Mouse (Mus musculus) kidney, postnatal 0 days (tissue): ENCODE data around the gene Kcnd1. TPM values are rescaled to one million over a fixed set of nuclear protein-coding genes. Genes with fewer than 3 reads are reported as not detected.
"Not testable (repeated sequence)": the region's sequence is repeated elsewhere in the genome, so short reads cannot be mapped to it uniquely, and the experiment has no call there.

Experiments used
- ATAC-seq: fragments of 200-750 bp; cut with Nextera tagmentation; replicated peaks from 2 replicates; pipeline ENCODE4 v1.8.0; 2017; ENCODE audit warnings: low read depth, moderate number of reproducible peaks, moderate TSS enrichment, moderate library complexity; ENCODE audit not compliant: low FRiP score
- DNase-seq: peaks from one replicate; pipeline ENCODE4 v3.0.0-alpha.2; 2016; ENCODE audit warnings: low spot score
- H3K27ac ChIP-seq: fragments of 300-500 bp; sonication (generic); 2 replicates; pipeline ENCODE4 v1.5.1; 2014; ENCODE audit warnings: mild to moderate bottlenecking
- H3K27me3 ChIP-seq: fragments of 300-500 bp; sonication (generic); 2 replicates; pipeline ENCODE4 v1.6.1; 2014; ENCODE audit warnings: low read length, mixed read lengths; ENCODE audit not compliant: insufficient read depth
- H3K36me3 ChIP-seq: fragments of 300-500 bp; sonication (generic); 2 replicates; pipeline ENCODE4 v1.6.1; 2014; ENCODE audit warnings: low read length, mixed read lengths; ENCODE audit not compliant: insufficient read depth
- H3K4me1 ChIP-seq: fragments of 300-500 bp; sonication (generic); replicated peaks from 2 replicates; pipeline ENCODE4 v1.6.1; 2014; ENCODE audit warnings: antibody characterized with exemption, low read length, mixed read lengths; ENCODE audit not compliant: insufficient read depth
- H3K4me2 ChIP-seq: fragments of 300-500 bp; sonication (generic); 2 replicates; pipeline ENCODE4 v1.6.1; 2014; ENCODE audit warnings: mild to moderate bottlenecking, low read length, moderate library complexity, mixed read lengths
- H3K4me3 ChIP-seq: fragments of 300-500 bp; sonication (generic); replicated peaks from 2 replicates; pipeline ENCODE4 v1.5.1; 2014; ENCODE audit warnings: low read depth, low read length
- H3K9ac ChIP-seq: fragments of 300-500 bp; sonication (generic); 2 replicates; pipeline ENCODE4 v1.6.1; 2014; ENCODE audit warnings: low read depth, low read length
- H3K9me3 ChIP-seq: fragments of 300-500 bp; sonication (generic); replicated peaks from 2 replicates; pipeline ENCODE4 v1.6.1; 2016; ENCODE audit warnings: low read length, inconsistent platforms, mixed read lengths
- CTCF ChIP-seq: IDR thresholded peaks from 2 replicates; pipeline ENCODE4 v1.5.1; 2016; ENCODE audit warnings: antibody characterized with exemption, low read depth, mild to moderate bottlenecking, moderate library complexity
- WGBS: fragments of 180-500 bp; shearing (Covaris S2); extraction: QIAGEN DNeasy Blood & Tissue Kit; methylation state at CpG from one replicate; pipeline ENCODE4 v1.1.7; 2014; 5-methylcytosine and 5-hydroxymethylcytosine counted together
- polyA plus RNA-seq: library from polyadenylated mRNA; unstranded; fragments of >200 nt; fragmentation: Nextera tagmentation; extraction: Ambion mirVana; gene quantifications from 2 replicates; pipeline ENCODE4 v1.2.1, GENCODE M21; 2015

The Kcnd1 gene
- polyA plus RNA-seq, 1 experiment from 2014 or later = 0.83 TPM

DNA sequence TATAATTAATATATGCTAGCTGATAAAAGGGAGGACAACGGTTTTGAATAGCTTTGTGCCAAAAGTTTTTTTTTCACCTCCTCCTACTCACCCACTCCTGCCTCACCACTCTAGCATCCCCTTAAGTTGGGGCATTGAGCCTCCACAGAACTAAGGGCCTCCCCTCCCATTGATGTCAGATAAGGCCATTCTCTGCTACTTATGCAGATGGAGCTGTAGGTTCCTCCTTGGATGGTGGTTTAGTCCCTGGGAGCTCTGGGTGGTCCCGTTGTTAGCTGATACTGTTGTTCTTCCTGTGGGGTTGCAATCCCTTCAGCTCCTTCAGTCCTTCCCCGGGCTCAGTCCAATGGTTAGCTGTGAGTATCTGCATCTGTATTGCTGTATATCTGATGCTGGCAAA, 42.8 kb upstream of the Kcnd1 start:
- no peaks in the 10 kb centered on the region for H3K9me3 ChIP-seq
- H3K9ac ChIP-seq = no peak overlapping the region
- no peak for TF ChIP-seq CTCF
- WGBS = 28% methylated on average over 3 of the region's 3 CpGs
- no peak overlapping the region for H3K4me3 ChIP-seq
- H3K4me1 ChIP-seq = no peaks in the 10 kb centered on the region
- no peaks in the 10 kb centered on the region for H3K27me3 ChIP-seq
- H3K36me3 ChIP-seq = 0 out of 2 replicates have a peak, but pooled peaks cover 2% of the 10 kb centered on the region
- no peak for ATAC-seq
- no peak overlapping the region for H3K27ac ChIP-seq
- DNase-seq = no peak
- no peak overlapping the region for H3K4me2 ChIP-seq

DNA sequence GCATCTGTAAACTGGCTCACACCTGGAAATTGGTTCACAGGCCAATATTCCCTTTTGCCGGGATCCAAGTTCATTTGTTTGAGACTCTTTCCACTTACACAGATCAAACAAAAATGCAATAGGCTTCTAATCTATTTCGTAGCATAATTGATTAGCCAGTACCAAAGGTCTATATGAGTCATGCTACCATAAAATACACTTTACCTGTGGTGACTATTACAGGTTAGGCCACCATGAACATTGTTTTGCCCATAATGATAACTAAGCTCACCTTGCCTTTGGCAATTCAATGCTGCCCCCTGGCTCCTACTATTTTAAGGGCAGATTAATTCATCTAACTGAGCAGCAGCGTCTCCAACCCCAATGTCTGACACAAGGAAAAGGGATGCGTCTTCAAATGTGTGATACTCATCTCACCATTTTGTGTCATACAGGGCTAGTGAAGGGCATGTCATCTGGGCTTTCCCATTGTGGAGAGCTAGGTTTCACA, 39.4 kb upstream of the Kcnd1 start:
- DNase-seq (no peak), ATAC-seq (no peak)
- Histone ChIP-seq H3K27me3 (no peaks in the 10 kb centered on the region), H3K4me1 (no peaks in the 10 kb centered on the region), H3K36me3 (no peaks in the 10 kb centered on the region), H3K4me3 (no peak overlapping the region), H3K9me3 (no peaks in the 10 kb centered on the region), H3K9ac (no peak overlapping the region), H3K4me2 (no peak overlapping the region), H3K27ac (no peak overlapping the region)
- WGBS = 74% methylated on average over 4 of the region's 4 CpGs
- no peak for TF ChIP-seq CTCF

DNA sequence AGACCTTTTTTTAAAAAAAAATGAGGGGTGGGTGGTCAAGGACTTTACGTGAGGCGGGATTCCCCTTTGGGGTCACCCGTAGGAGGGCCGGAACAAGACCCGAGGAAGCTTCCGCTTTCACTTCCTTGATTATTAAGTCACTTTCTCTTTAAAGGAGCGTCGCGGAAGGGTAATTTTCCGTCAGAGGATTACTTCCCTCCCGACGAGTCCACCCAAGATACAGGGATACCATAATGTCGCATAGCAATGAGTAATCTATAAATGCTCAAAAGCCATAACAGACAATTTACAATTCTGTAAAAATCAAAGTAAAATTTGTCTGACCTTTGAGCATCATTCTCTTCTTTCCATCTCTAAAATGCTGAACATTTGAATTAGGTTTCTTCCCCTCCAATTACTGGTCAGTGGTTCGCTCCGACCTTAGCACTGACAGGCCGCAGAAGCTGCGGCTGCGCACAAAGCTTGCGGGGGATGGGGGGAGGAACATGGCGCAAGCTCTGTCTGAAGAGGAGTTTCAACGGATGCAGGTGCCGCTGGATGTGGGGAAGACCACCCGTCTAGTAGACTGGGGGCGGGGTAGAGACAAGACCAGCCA, 32.5 kb upstream of the Kcnd1 start, which contains the start of gene Gripap1:
TSS of gene Gripap1 (plus strand) at position 224 of the 595 bp plus-strand sequence.
- no peak for TF ChIP-seq CTCF
- Histone ChIP-seq H3K9me3 (no peaks in the 10 kb centered on the region), H3K4me3 (peak within 1 kb of the TSS; percentile 37), H3K27me3 (no peaks in the 10 kb centered on the region), H3K27ac (no peak within 1 kb of the TSS; the same call in 1 of the 2 replicates), H3K4me1 (no peaks in the 10 kb centered on the region), H3K9ac (peak within 1 kb of the TSS; percentile 14; the same call in 1 of the 2 replicates), H3K36me3 (no peaks in the 10 kb centered on the region), H3K4me2 (peak within 1 kb of the TSS; percentile 59)
- WGBS = 21% methylated on average over 24 of the region's 24 CpGs
- ATAC-seq (peak; percentile 86), DNase-seq (peak; percentile 90)

DNA sequence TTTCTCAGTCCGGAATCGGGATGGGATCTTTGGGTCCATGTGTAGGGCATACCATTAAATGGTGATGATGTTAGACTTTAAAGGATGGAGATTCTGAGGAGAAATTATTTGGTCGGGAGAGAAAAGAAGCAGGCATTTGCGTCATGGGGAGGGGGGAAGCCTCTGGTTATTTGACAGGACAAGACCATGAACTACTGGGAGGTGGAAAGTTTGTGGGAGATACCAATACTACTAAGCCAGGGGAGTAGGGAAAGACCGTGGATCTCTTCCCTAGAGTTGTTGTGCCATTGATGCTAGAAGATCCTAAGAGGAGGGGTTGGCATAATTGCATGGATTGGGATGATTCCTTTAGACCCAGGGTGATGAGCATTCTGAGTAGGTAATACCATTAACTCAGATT, 31.8 kb upstream of the Kcnd1 start:
- DNase-seq (peak; percentile 13), ATAC-seq (no peak)
- Histone ChIP-seq H3K36me3 (no peaks in the 10 kb centered on the region), H3K4me2 (peak overlapping the region; percentile 59), H3K9ac (peak overlapping the region; percentile 14; the same call in 1 of the 2 replicates), H3K9me3 (no peaks in the 10 kb centered on the region), H3K27ac (no peak overlapping the region), H3K4me1 (no peaks in the 10 kb centered on the region), H3K4me3 (peak overlapping the region; percentile 37), H3K27me3 (no peaks in the 10 kb centered on the region)
- TF ChIP-seq CTCF = no peak
- WGBS = 32% methylated on average over 5 of the region's 5 CpGs

DNA sequence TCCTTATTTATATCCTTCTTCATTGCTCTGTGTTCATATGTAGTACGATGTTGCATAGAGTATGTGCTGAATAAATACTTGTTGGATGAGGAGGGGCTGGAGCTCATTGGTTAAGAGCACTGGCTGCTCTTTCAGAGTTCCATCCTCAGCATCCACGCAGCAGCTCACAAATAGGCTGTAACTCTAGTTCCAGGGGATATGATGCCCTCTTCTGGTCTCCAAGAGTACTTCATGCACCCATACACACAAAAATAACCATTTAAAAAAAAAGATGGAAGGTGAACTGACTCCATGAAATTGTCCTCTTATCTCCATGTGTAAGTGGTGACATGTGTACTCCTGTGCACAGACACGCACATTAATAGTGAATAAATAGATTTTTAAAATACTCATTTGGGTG, 28.7 kb upstream of the Kcnd1 start:
- Histone ChIP-seq H3K9me3 (no peaks in the 10 kb centered on the region), H3K4me3 (no peak overlapping the region), H3K4me2 (no peak overlapping the region), H3K27me3 (no peaks in the 10 kb centered on the region), H3K9ac (no peak overlapping the region), H3K36me3 (no peaks in the 10 kb centered on the region), H3K27ac (no peak overlapping the region), H3K4me1 (no peaks in the 10 kb centered on the region)
- peak; percentile 64 for TF ChIP-seq CTCF
- 47% methylated on average over 3 of the region's 3 CpGs for WGBS
- peak; percentile 46 for DNase-seq
- ATAC-seq = no peak

DNA sequence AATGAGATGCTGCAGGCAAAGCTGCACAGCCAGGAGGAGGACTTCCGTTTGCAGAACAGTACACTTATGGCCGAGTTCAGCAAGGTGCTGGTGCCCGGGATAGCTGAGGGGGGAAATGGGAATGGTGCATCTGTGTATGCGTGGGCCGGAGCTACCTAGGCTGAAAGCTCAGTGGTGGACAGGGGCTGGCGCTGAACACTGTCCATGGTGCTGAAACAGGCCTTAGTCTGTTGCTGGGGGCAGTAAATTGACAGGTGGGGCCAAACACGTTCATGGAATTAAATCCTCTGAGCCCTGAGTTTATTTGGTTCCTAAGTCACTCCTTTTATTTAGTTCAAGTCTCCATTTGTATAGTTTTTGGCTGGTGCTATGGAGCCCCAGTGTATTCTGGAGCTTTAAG, 27.1 kb upstream of the Kcnd1 start:
- Histone ChIP-seq H3K27me3 (no peaks in the 10 kb centered on the region), H3K4me3 (no peak overlapping the region), H3K4me1 (no peaks in the 10 kb centered on the region), H3K36me3 (no peaks in the 10 kb centered on the region), H3K9me3 (no peaks in the 10 kb centered on the region), H3K9ac (no peak overlapping the region), H3K4me2 (no peak overlapping the region), H3K27ac (no peak overlapping the region)
- no peak for TF ChIP-seq CTCF
- DNase-seq = peak; percentile 20
- WGBS = 33% methylated on average over 7 of the region's 7 CpGs
- no peak; the same call in 1 of the 2 replicates for ATAC-seq

DNA sequence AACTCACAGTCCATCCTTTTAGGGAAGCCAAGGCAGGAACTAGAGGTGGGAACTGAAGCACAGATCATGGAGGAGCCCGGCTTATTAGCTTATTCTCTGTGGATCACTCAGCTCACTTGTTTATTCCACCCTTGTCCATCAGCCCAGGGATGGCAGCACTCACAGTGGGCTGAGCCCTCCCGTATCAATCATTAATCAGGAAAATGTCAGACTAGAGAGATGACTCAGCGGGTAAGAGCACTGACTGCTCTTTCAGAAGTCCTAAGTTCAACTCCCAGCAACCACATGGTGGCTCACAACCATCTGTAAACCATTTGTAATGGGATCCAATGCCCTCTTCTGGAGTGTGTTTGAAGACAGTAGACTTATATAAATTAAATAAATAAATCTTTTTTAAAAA, 24.8 kb upstream of the Kcnd1 start:
- Histone ChIP-seq H3K36me3 (0 out of 2 replicates have a peak, but pooled peaks cover 5% of the 10 kb centered on the region), H3K9me3 (no peaks in the 10 kb centered on the region), H3K27ac (no peak overlapping the region), H3K4me2 (no peak overlapping the region), H3K9ac (no peak overlapping the region), H3K4me3 (no peak overlapping the region), H3K4me1 (no peaks in the 10 kb centered on the region), H3K27me3 (no peaks in the 10 kb centered on the region)
- 77% methylated on average over 3 of the region's 3 CpGs for WGBS
- ATAC-seq (peak; percentile 54; the same call in 1 of the 2 replicates), DNase-seq (peak; percentile 2)
- no peak for TF ChIP-seq CTCF

DNA sequence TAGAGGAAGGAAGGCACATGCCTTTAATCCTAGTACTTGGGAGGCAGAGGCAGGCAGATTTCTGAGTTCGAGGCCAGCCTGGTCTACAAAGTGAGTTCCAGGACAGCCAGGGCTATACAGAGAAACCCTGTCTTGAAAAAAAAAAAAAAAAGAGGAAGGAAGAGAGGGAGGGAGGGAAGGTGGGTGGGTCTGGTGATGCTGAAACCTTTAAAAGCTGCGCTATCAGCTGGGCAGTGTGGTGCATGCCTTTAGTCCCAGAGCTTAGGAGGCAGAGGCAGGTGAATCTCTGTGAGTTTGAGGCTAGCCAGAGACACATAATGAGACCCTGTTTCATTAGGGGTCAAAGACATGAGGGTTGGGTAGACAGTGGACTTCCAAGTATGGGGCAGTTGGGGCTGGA, 19.9 kb upstream of the Kcnd1 start:
- H3K27ac ChIP-seq, H3K9ac ChIP-seq, H3K4me2 ChIP-seq, H3K4me3 ChIP-seq, H3K27me3 ChIP-seq, H3K36me3 ChIP-seq, ATAC-seq, H3K4me1 ChIP-seq, DNase-seq, H3K9me3 ChIP-seq: not testable (repeated sequence)
- WGBS = 89% methylated on average over 2 of the region's 2 CpGs
